Mouse (Mus musculus): Measurements from ENCODE around the gene Zranb1.

The Zranb1 gene

DNA sequence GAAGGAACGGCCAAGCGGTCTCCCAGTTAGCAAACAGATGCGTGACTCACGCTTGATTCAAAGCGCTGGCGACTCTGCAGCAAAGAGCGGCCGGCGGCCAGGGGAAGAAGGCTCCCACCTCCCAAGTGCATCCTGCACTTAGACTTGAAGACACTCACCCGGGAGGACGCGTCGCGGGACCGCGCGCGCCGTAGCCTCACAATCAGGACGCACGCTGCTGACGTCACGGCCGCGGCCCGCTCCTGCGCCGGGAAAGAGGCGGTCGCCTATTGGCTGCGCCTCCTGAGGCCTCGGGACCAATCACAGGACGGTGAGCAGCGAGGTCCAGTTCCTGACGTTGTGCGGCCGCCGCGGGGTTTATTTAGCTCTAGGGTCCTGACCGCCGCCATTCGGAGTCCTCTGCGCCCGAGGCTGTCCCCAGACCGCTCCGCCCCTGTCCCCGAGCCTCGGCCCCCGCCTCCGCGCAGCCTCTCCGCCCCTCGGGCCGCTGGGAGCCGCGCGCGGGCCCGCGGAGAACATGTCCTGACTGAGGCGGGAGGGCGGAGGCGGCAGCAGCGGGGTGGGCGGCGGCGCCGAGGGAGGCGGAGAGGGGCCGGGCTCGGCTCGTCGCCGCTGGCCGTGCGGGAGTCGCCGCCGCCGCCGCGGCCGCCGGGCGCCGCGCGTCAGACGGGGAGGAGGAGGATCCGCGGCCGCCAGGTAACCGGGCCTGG lies at the start of gene Zranb1:
TSS of gene Zranb1 (plus strand) at position 293 of the 710 bp plus-strand sequence.
- peak; percentile 95 for DNase-seq (ENCODE audit: low spot score)

DNA sequence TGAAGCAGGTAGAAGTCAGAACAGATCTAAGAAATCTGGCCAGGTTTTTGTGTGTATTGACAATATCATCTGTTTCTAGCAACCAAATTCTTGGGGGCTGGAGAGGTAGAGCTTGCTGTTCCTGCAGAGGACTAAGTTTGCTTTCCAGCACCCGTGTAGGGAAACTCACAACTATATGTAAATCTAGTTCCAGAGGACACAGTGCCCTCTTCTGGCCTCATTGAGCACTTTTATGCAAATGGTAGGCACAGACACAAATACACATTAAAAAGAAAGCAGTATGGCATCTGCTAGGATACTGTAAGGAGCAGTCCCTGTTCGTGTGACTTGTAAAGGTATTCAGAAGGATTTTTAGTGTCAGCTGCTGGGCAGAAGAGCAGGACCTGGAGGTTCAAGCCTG lies 48.6 kb upstream of the Zranb1 start:
- DNase-seq (ENCODE audit: low spot score): no peak

DNA sequence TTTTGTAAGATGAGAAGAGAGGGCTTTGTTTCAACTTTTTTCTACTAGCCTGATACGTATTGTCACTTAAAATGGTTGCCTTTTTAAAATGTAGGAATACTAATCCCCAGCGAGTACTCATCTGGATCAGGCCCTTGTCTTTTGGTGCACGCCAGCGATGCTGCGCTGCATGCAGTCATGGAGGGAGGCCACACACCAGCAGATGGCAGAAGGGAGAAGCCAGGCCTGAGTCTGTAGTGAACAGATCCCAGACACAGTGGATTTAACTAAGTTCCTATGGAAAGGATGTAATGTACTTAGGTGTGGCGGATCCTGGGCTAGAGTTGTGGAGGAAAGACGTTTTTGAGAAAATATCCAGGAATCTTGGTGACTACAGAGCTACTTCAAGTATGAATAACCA lies 46.9 kb upstream of the Zranb1 start:
- DNase-seq (ENCODE audit: low spot score): no peak

DNA sequence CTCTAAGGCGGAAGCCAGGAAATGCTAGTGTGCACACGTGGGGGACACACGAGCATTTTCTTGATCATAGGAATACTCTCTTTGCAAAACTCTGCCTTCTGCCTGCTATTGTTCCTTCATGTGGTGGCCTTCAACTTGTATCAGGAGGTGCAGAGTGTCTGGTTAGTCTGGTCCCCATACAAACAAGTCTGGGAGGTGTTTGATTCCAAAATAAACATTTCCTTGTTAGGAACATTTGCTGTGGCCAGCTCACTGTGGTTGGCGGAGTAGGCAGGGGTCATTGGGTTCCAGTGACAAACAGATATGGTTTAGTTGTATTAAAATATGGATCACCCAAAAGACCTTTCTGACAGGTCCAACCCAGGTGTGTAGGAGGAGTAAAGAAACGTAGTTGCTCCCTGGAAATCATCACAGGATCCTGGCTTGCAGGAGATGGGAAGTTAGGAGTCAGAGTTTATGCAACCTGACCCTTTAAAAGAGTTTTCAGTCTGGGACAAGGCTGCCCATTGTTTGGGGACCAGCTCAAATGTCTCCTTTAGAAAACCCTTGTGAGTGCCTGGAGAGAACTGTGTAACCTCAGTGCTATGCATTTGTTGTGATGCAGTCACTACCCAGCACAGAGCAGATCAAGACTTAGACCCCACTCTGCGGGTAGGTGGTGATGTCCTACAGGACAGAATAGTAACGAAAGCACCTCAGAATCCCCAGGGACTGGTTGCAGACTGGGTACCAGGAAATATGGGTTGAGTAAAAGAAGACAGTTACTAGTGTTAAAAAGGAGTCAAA lies 43.7 kb upstream of the Zranb1 start:
- DNase-seq (ENCODE audit: low spot score): no peak

DNA sequence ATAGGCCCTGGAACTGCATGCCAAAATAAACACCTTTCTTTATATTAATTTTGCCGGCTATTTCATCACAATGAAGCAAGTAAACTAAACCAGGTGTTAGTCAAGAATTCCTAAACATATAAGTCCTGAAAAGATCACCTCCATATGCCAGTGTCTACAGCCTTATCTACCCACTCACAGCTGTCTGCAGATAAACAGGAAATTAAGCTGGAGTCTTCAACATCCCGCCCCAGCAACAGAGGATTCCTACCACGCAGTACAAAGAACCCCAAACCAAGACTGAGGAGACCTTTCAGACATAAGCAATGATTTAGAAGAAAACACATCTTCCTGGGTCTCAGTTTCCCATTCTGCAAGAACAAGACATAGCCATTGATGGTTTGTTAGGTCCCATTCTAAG lies 42.9 kb upstream of the Zranb1 start:
- no peak for DNase-seq (ENCODE audit: low spot score)

DNA sequence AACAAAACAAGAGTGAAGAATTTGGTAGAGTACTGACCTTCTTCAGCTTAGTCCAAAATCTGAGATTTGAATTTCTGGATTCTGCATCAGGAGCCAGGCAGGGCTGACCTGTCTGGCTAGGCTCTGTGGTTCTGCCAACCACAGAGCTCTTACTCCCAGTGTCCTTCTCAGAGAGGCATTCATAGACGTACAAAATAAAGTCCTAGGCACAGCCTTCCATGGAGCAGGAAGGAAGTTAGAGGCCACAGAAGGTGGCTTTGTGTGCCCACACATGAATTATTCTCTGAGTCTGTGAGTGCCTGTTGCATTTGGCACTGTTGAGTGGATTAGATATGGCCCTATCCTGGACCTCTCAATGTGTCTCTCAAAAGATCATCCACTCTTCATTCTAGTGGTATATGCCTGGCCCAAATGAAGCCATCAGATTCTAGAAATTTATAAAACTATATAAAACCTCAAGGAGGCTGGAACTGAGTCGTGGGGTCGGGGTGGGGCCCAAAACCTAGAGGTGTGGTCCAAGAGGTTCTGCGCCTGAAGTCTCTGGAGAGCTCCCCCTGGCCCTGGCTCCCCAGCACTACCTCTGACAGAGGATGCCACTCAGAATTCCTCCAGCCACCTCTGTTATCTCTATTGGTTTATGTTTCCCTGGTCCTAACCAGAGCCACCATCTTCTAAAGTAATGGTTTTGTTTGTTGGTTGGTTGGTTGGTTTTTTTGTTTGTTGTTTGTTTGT lies 42.3 kb upstream of the Zranb1 start:
- DNase-seq (ENCODE audit: low spot score): no peak

DNA sequence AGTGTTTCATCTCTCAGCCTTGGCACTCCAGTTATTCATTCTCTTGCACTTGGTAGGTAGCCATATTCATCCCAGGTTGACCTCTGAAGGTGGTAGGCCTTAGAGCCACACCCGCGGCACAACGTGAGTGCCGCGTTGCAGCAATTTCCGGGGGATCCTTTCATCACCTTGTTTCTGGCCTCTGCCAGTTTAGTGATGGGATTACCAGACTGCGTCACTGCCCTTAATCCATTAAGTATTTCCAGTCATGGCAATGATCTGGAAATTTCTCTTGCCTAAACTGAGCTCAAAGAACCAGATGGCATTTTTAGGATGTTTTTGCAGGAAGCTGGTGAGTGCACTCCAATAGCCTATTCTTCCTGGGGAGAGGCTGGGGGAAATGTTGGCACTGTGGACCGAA lies 41.3 kb upstream of the Zranb1 start:
- DNase-seq (ENCODE audit: low spot score): no peak

DNA sequence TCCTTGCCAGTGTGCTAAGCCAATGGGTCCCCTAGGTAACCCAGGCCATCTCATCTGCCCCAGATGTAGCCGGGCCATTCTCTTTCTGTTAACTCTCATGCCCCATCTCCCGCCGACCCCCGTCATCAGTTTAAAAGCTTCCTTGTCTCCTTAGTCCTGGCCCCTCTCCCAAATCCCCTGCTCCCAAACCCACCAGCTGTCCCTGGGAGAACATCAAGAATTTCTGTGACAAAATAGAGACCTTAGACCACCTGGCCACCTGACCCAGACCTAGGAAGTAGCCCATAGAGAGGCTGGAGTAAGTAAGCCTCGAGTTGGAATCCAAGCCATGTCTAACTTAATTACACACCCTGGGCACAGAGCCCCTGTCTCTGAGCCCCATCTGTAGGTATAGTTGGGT lies 40.7 kb upstream of the Zranb1 start:
- DNase-seq (ENCODE audit: low spot score): no peak

DNA sequence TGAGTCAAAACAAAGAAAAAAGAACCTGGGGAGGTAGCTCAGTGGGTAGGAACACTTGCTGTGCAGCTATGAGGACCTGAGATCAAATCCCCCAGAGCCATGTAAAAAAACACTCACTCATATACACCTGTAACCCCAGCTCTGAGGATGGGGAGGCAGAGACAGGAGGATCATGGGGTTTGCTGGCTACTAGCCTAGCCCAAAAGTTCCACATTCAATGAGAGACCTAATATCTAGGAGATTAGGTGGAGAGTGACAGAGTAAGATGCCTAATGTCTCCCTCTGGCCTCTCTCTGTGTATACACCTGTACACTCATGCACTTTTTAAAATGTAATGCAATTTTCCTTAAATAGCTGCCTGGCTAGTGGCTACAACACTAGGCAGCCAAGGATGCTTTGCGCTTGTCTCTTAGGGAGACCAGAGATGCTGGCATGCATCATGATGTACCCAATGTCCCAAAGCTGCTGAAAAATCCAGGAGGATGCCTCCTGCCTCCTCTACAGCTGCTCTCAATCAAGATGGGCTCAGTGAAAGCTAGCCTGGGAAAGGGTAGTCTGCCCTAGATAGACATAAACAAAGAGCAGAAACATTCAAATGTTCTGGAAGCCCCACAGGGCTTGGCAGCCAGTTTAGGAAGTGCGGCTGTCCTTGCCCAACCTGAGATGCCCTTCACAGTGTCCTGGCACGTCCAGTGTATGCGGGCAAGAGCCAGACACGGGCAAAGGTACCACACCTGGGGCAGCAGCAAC lies 39.2 kb upstream of the Zranb1 start:
- no peak for DNase-seq (ENCODE audit: low spot score)

DNA sequence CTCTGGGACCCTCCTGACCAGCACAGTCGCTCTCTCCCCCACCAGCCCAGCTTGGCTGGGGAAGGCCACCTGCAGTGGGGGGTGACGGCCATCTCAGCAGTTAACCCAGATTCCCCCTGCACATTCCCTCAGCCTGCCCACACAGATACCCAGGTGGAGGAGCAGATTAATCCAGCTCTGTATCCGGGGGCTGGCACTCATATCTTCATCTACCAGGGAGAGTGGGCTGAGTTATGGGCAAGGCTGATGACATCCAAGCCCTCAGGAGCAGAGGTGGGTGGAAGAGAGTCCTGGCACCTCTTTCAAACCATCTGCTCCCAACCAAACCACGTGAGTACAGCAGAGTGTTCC lies 38.7 kb upstream of the Zranb1 start:
- no peak for DNase-seq (ENCODE audit: low spot score)

DNA sequence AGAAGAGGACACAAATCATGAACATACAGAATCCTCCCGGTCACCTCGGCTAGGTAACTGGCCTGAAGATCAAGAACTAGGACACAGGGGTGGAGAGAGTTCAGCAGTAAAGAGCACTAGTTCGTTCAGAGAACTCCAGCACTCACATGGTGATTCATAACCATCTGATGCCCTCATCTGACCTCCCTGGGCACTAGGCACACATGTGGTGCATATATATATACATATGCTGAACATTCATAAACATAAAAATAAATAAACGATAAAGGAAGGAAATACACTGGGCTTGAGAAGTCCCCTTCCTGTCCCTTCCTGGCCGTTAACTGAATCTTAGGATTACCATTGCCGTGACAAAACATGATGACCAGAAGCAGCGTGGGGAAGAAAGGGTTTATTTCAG lies 38.1 kb upstream of the Zranb1 start:
- DNase-seq (ENCODE audit: low spot score): no peak

DNA sequence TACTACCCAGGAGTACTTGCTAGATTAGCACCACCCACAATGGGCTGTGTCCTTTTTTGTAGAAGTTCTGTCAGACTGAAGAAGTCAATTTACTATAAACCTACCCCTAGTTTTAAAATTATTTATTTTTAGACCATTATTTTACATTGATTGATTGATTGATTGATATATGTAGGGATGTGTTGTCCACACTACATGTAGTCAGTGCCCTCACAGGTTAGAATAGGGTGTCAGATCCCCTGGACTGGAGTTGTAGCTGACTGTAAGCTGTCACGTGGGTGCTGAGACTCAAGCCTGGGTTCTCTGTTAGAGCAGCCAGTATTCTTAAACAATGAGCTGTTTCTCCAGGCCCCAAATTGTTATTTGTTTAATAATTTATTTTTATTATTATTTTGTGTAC lies 37.6 kb upstream of the Zranb1 start:
- no peak for DNase-seq (ENCODE audit: low spot score)

DNA sequence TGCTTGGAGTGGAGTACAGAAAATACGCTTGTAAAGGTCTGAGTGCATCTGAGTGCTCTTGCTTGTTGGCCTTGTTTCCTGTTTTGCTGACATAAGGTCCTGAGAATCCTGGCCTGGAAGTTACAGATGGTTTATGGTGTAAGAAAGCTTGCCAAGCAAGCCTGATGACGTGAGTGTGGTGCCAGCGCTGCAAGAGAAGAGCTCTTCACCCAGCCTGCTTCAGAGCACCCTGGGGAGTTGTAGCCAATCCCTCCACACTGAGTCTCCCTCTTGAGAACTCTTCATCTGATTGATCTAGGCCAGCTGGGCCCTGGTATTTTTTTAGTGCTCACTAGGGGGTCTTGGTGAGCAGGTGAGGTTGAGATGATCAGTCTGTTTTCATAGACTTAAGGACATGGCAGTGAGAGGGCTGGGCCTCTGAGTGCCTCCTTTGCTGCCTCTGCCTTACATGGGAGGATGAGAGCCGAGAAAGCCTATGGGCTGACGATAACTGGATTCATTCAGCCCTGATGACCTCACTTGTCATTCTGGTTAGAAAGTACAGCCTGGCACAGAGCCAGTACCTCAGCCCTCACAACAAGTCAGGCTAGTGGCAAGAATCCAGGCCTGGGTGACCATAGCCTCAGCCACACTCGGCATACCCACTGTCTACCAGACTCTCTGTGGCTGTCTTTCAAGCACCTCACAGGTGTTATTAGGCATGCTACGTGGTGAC lies 35.9 kb upstream of the Zranb1 start:
- no peak for DNase-seq (ENCODE audit: low spot score)

DNA sequence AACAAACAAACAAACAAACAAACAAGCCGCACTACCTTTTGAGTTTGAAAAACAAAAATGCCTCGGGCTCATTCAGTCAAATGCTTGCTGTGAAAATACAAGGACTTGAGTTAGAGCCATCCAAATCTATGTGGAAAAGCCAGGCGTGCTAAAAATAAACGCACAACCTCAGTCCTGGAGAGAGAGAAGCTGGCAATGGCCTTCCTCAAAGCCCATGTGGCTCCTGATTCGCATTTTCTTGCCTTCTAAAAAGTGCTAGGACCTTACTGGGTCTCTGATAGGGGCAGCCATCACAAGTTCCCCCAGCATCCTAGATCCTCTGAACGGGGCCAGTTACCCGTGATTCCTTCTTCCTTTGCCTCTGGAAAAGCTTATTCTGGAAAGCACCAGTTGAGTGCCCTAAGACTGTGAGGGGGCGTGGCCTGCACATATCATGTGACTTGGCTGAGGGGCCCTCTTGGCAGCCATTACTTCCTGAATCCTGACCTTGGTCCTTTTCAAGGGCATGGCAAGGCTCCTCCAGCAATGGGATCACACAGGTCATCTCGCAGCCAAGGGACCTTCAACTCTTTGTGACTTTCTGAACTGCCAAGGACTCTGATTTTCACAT lies 34.6 kb upstream of the Zranb1 start:
- DNase-seq (ENCODE audit: low spot score): no peak

DNA sequence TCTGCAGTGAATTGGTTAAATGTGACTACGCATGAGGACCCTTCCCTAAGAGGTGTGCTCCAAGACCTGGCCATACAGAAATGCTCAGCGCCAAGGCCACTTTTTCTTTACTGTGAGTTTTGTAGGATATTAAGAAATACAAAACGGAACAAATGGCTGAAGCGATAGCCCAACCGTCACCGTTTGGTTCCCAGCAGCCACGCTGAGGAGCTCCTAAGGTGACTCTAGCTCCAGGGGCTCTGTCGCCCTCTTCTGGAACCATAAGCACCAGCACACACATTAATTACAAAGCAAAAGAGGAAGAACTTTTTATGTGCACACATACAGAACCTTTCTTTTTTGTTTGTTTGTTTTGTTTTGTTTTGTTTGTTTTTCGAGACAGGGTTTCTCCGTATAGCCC lies 33.7 kb upstream of the Zranb1 start:
- no peak for DNase-seq (ENCODE audit: low spot score)

DNA sequence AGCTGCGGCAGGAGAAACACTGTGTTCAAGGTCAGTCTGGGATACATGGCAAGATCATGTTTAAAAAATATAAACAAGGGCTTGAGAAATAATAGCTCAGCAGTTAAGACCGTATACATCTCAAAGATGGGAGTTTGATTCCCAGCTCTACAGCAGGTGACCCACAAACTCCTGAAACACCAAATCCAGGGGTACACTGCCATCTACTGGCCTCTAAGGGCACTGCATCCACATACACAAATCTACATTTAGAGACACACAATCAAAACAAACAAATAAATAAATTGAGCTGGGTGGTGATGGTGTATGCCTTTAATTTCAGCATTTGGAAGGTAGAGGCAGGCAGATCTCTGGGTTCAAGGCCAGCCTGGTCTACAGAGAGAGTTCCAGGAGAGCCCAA lies 32.7 kb upstream of the Zranb1 start:
- DNase-seq (ENCODE audit: low spot score): no peak

DNA sequence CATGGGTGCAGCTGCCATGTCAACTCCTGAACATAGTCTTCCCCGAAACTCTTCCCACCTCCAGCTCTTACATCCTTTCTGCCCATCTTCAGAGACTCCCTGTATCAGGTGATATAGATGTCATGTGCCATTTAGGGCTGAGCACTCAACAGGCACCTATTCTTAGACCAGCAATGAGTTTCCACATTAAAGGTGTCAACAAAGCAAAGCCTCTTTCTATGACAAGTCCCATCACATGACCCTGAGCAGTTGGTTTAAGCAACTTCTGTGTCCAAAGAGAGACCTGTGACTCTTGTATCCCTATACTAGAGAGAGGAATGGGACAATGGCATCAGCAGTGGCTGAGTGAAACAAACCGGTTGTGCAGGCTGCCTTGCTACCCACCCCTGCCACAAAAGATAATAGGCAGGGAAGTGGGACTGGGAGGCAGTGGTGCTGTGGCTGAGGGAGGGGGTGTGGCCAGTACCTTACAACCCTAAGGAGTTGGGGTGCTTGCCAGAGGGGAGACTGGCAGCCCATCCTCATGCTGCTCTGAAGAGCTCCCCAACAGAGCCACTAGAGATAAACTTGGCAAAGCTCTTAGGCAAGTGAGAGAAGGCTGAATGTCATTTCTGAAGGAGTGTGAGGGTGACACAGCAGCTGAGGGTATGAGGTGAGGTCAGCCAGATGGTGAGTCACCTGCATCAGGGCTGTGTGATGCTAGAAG lies 30.0 kb upstream of the Zranb1 start:
- DNase-seq (ENCODE audit: low spot score): no peak

DNA sequence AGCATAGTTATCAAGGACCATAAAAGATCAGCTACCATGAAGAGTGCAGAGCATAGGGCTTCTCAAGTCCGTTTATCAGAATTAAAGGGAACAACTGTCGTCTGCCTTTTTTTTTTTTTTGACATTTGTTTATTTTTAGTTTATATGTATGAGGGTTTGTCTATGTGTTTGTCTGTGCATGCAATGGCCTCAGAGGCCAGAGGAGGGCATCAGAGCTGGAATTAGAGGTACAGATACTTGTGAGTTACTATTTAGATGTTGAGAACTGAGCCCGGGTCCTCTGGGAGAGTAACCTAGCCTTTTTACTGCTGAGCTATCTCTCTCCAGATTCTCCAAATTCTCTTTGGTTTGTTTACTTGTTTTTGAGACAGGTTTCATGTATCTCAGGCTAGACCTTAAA lies 27.1 kb upstream of the Zranb1 start:
- no peak for DNase-seq (ENCODE audit: low spot score)

DNA sequence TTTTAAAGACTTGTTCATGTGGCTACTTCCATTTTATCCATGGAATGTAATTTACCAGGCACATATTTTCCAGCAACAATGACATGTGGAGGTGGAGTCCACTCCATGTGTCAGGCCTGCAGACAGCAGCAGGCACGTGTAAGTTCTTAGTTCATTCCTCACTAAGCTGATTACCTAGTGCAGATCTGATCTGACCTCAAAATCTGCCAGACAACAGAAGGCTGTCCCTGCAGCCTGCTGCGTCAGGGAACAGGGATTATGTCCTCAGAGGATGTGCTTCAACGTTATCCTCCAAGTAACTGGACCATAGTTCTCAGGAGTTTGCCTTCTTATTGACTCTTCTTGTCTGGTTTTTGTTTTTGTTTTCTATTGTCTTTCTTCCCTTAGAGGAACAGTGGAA lies 9.0 kb upstream of the Zranb1 start:
- no peak for DNase-seq (ENCODE audit: low spot score)

DNA sequence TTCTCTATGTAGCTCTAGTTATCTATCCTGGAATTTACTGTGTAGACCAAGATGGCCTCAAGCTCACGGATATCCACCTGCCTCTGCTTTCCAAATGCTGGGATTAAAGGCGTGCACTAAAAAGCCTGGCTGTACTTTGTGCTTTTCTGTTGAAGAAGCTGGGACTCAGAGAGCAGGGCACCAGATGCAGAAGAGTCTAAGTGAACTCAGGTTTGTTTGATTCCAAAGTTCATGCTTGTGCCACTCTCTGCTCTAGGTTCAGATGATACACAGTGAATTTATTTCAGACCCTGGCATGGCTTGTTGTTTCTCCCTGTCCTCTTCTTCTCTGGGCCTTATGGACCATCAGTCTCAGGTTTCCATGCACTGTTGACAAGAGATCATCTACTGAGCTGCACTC lies 5.7 kb upstream of the Zranb1 start:
- no peak for DNase-seq (ENCODE audit: low spot score)

DNA sequence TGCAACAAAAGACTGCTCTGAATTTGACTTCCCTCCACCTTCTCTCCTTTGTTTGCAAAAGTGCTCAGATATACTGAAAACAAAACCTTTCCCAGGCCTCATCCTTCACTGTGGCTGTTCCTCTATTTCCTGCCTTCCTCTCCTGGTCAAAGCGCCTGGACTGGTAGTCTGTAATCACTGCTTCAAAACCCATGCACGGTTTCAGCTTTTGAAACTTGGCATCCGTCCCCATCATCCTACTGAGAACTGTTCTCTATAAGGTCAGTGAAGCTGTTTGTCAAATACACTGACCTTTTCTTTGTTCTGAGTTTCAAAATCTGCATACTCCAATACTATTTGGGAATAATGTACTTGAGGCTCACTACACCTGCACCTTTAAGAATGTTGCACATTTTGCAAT lies 3.7 kb upstream of the Zranb1 start:
- no peak for DNase-seq (ENCODE audit: low spot score)
